Mouse (Mus musculus) heart, adult 11 months (tissue): ENCODE measurements around the gene Tpbpb.
A peak's percentile ranks its signal among the peaks of the same experiment; 100 is the strongest.
"Not testable (repeated sequence)": the region's sequence is repeated elsewhere in the genome, so short reads cannot be mapped to it uniquely, and the experiment has no call there.

Experiments used
- DNase-seq: peaks from one replicate; pipeline ENCODE4 v3.0.0; 2022

Gene Tpbpb

DNA sequence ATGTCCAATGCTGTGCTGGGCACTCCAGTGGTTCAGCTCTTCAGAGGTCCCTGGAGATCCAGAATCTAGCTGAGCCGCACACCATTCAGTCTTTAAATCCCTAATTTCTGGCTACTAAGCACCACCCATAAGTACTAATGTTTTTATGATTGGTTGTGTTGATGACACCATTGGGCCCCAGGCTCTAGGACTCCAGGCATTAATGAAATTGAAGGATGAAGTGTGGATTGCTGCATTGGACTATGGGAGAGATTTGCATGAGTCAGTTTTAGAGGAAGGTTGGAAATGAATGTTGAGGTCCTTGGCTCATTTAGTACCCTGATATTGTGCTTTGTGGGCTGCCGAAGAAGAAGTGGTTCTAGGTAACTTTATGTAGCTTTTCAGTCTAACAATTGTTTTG, at the start of gene Tpbpb:
Gene Tpbpb (minus strand): TSS at position 101 of the 400 bp plus-strand sequence.
- DNase-seq = not testable (repeated sequence)

DNA sequence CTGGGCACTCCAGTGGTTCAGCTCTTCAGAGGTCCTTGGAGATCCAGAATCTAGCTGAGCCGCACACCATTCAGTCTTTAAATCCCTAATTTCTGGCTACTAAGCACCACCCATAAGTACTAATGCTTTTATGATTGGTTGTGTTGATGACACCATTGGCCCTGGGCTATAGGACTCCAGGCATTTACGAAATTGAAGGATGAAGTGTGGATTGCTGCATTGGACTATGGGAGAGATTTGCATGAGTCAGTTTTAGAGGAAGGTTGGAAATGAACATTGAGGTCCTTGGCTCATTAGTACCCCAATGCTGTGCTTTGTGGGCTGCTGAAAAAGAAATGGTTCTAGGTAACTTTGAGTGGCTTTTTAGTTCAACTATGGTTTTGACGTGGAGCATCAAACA, 37.2 kb upstream of the Tpbpb start, which contains the start of gene Tpbpa:
Gene Tpbpa (minus strand): TSS at position 101 of the 400 bp plus-strand sequence.
- not testable (repeated sequence) for DNase-seq

DNA sequence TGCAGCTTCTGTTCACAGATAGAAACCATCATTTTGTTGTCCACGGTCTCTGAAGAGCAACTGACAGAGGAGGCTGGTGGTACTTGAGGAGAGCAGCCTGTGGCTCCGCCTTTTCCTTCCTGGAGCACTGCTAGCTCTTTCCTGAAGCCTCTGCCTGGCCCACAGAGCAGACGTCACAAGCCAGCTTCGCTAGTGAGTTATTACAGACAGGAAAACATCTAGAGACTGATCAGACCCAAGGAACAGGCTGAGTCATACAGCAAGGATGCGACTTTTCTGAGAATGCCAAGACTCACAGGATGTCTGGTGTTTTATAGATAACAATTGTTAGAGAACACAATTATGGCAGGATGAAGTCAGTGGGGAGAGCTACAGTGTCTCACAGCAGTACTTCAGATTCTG, 31.8 kb upstream of the Tpbpb start, which contains the start of the genes Gm49391 and Ctla2a:
Gene Gm49391 (minus strand): TSS at position 72 of the 402 bp plus-strand sequence.
Gene Ctla2a (minus strand): TSS at position 126 of the 402 bp plus-strand sequence.
- DNase-seq = peak; percentile 99

DNA sequence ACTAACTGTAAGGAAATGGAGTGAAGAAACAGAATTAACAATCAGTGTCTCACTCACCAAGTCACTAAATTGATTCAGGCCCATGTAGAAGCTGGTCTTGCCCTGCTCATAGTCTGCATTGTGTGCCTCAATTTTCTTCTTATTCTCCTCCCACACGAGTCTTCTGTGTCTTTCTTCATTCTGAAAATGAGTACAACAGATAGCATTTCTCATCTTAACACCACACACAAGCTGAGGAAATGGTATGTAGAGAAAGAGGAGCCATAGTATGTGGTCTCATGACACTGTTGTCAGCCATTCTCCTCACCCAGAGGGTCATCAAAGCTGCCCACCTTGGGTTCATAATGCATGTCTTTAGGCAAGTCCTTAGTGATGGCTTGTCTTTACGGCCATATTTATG, 30.8 kb upstream of the Tpbpb start, which contains the start of gene Gm49393:
Gene Gm49393 (minus strand): TSS at position 101 of the 400 bp plus-strand sequence.
- not testable (repeated sequence) for DNase-seq

DNA sequence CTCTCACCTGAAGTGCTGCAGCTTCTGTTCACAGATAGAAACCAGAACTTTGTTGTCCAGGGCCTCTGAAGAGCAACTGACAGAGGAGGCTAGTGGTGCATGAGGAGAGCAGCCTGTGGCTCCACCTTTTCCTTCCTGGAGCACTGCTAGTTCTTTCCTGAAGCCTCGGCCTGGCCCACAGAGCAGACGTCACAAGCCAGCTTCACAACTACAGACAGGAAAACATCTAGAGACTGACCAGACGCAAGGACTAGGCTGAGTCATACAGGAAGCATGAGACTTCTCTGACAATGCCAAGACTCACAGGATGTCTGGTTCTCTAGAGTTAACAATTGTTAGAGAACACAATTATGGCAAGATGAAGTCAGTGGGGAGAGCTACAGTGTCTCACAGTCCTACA, 7.4 kb downstream of the Tpbpb start, which contains the start of gene Ctla2b:
Gene Ctla2b (minus strand): TSS at position 120 of the 400 bp plus-strand sequence.
- DNase-seq = peak; percentile 99

DNA sequence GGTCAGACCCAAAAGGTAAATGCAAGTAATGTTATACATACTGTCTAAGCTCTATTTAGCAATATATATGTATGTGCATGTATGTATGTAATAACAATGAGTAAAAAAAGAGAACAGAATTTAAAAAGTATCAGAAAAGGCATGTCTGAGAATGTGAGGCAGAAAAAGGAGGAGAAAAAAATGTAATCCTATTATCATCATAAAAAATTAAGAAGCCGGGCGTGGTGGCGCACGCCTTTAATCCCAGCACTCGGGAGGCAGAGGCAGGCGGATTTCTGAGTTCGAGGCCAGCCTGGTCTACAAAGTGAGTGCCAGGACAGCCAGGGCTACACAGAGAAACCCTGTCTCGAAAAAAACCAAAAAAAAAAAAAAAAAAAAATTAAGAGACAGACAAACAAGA, 7.9 kb downstream of the Tpbpb start, which contains the start of gene Gm49392:
Gene Gm49392 (minus strand): TSS at position 101 of the 400 bp plus-strand sequence.
- peak; percentile 13 for DNase-seq

DNA sequence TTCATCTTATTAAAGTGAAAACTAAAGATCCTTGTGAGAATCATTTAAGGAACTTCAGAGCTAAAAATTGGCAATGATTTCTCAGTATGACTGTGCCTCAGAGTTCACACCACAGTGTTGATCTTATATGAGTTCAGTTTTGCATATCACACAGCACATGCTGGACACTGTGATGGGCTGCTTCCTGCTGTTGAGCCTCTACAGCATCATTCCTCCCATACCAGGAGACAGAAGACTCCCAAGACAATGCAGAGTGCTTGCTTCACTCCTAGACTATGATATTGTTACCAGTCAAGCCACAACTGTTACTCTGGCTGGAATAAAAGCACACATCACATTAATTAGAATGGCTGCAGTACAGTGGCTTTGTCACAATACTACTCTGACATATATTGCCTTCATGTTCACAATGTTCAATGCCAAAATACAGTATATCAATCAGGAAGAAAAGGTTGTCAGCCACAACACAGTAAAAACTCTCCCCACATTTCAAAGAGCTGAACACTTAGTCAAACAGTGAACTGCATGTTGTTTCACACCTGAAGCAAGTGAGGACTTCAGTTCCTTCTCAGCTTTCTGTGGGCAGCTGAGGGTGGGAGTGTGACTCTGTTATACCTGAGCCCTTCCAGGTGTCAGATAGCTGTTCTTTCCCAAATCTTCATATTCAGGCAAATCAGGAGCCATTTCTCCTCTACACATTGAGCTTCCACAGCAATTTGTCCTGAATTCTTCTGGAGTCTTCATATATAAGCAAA, 9.1 kb downstream of the Tpbpb start:
- peak; percentile 79 for DNase-seq

DNA sequence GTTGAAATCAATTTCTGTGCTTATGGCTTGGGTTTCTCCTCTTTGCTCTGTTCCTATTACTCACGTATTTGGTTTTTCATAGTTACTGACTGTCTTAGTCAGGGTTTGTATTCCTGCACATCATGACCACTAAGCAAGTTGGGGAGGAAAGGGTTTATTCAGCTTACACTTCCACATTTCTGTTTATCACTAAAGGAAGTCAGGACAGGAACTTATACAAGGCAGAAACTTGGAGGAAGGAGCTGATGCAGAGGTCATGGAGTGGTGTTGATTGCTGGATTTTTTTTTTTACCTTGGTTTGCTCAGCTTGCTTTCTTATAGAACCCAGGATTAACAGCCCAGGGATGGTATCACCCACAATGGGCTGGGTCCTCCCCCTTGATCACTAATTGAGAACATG, 12.4 kb downstream of the Tpbpb start:
- peak; percentile 59 for DNase-seq

DNA sequence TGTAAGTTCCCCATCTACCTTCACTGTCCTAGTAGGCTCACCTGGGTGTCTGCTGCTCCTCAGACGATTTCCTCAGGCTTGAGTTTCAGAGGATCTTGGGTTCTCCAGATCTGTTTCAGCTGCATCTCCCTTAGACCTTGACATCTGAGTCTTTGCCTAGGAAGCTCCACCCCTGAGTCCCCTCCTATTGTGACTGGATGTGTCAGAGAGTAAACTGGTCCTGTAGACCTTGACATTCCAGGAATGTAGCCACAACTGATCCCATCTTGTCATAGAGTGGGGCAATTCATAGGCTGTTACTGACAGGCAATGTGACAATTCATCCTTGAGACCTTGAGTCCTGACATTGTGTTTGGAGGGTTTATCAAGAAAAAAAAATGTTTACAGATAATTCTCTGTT, 40.4 kb downstream of the Tpbpb start, which contains the start of gene 4930486L24Rik:
Gene 4930486L24Rik (minus strand): TSS at position 195 of the 400 bp plus-strand sequence.
- DNase-seq = no peak
